Mouse (Mus musculus) lung, embryonic 15.5 days (tissue): ENCODE measurements at regions not wholly inside any gene's neighbourhood (a gene's known extent, or its start where the extent isn't known, plus 50 kb on each side); places are given as distances from the start of the nearest gene placed in this dataset.

Source experiments
- ATAC-seq: fragments of 200-750 bp; cut with Nextera tagmentation; 2 replicates; pipeline ENCODE4 v1.8.0; 2017; ENCODE audit warnings: moderate number of reproducible peaks, borderline replicate concordance; ENCODE audit not compliant: low FRiP score, low TSS enrichment; ENCODE audit errors: extremely low read depth
- H3K27ac ChIP-seq: fragments of 300-500 bp; sonication (generic); 2 replicates; pipeline ENCODE4 v1.5.1; 2015; ENCODE audit warnings: moderate library complexity, mild to moderate bottlenecking, inconsistent platforms
- H3K27me3 ChIP-seq: fragments of 300-500 bp; sonication (generic); 2 replicates; pipeline ENCODE4 v1.6.1; 2015; ENCODE audit warnings: inconsistent platforms
- H3K36me3 ChIP-seq: fragments of 300-500 bp; sonication (generic); 2 replicates; pipeline ENCODE4 v1.6.1; 2015; ENCODE audit warnings: inconsistent platforms
- H3K4me1 ChIP-seq: fragments of 300-500 bp; sonication (generic); 2 replicates; pipeline ENCODE4 v1.6.1; 2015; ENCODE audit warnings: inconsistent platforms
- H3K4me2 ChIP-seq: fragments of 300-500 bp; sonication (generic); 2 replicates; pipeline ENCODE4 v1.6.1; 2015; ENCODE audit warnings: inconsistent platforms, mild to moderate bottlenecking, moderate library complexity
- H3K4me3 ChIP-seq: fragments of 300-500 bp; sonication (generic); 2 replicates; pipeline ENCODE4 v1.5.1; 2015; ENCODE audit warnings: mild to moderate bottlenecking, inconsistent platforms
- H3K9ac ChIP-seq: fragments of 300-500 bp; sonication (generic); 2 replicates; pipeline ENCODE4 v1.6.1; 2015; ENCODE audit warnings: inconsistent platforms
- H3K9me3 ChIP-seq: fragments of 300-500 bp; sonication (generic); 2 replicates; pipeline ENCODE4 v1.6.1; 2016; ENCODE audit warnings: inconsistent platforms
- WGBS: fragments of 180-500 bp; shearing (Covaris S2); methylation state at CpG from one replicate; pipeline ENCODE4 v1.1.7; 2015; 5-methylcytosine and 5-hydroxymethylcytosine counted together

DNA sequence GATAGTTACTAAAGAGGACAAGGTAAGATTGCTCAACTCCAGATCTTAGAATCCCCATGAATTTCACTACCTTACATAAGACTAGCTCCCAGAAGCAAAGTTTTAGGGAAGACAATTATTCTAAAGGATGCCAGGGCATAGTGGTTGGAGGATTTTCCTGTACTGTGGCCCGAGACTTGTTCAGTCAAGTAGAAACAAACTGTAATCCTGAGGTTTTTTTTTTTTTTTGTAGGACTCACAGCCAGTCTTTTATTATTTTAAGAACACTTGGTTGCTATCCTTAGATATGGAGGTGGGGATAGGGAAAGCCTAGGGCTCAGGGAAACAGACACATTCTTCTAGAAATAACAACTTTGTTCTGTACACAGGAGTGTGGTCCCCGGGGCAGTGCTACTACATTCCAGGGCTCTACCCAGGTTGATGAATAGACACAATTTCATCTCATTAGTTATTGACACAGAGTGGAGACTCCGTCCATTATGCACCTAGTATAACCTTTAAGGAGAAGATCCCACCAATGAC is 285.6 kb downstream of the Osr1 start:
- 62% methylated on average over 3 of the region's 3 CpGs for WGBS
- H3K27ac ChIP-seq: no peak overlapping the region

DNA sequence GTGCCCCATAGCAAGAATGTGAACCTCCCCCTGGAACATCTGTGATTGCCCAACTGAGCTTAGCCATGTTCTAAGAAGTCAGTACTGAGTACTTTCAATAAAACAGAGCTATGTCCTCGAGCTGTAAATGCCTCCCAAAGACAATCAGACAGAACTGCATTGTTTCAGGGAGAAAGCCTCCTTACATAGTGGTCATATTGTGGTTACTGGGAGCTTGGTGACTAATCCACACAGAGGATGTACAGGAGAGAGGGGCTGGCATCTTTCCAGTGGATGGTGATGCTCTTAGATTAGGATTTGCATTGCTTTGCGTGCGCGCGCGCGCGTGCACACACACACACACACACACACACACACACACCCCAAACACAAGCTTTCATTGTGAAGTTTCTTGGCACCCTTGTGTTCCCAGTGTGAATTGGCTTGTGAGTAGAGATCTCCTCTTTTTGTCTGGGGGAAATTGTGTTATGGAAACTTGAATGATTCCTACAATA is 286.3 kb downstream of the Osr1 start:
- WGBS: 93% methylated on average over 8 of the region's 8 CpGs

More for the DNA sequence above, 285.6 kb downstream of the Osr1 start:
- ATAC-seq: no peak
- no peak overlapping the region for H3K4me2 ChIP-seq
- no peak overlapping the region for H3K9ac ChIP-seq
- H3K4me3 ChIP-seq: no peak overlapping the region
- H3K27me3 ChIP-seq: no peaks in the 10 kb centered on the region
- H3K4me1 ChIP-seq: no peaks in the 10 kb centered on the region
- H3K9me3 ChIP-seq: no peaks in the 10 kb centered on the region
- no peaks in the 10 kb centered on the region for H3K36me3 ChIP-seq

DNA sequence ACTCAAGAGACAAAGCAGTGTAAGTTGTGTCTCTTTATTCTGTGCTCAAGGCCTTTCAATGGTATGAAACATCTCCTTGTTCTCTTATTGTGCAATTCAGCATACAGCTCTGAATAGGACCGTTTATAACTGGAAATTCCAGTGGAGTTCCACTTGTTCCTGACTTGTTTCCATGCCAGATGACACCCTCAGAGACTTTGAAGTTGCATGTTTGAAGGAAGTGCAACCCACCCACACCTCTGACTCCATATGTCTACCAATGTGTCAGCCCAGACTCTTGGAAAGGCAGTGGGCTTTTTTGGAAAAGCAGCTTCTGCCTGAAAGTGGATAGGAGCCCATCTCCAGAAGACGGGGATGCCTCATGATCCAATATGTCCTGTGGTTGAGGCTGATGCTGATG is 288.1 kb downstream of the Osr1 start:
- WGBS: 69% methylated on average over 2 of the region's 2 CpGs
- no peak overlapping the region for H3K4me3 ChIP-seq
- no peaks in the 10 kb centered on the region for H3K27me3 ChIP-seq
- no peaks in the 10 kb centered on the region for H3K4me1 ChIP-seq
- no peak overlapping the region for H3K27ac ChIP-seq
- no peaks in the 10 kb centered on the region for H3K9me3 ChIP-seq
- no peak overlapping the region for H3K4me2 ChIP-seq
- ATAC-seq: no peak
- H3K9ac ChIP-seq: no peak overlapping the region
- no peaks in the 10 kb centered on the region for H3K36me3 ChIP-seq

More for the DNA sequence above, 286.3 kb downstream of the Osr1 start:
- no peaks in the 10 kb centered on the region for H3K36me3 ChIP-seq
- ATAC-seq: no peak
- H3K9me3 ChIP-seq: no peaks in the 10 kb centered on the region
- H3K4me1 ChIP-seq: no peaks in the 10 kb centered on the region
- H3K4me3 ChIP-seq: no peak overlapping the region
- H3K27me3 ChIP-seq: no peaks in the 10 kb centered on the region
- no peak overlapping the region for H3K4me2 ChIP-seq
- no peak overlapping the region for H3K9ac ChIP-seq
- no peak overlapping the region for H3K27ac ChIP-seq

DNA sequence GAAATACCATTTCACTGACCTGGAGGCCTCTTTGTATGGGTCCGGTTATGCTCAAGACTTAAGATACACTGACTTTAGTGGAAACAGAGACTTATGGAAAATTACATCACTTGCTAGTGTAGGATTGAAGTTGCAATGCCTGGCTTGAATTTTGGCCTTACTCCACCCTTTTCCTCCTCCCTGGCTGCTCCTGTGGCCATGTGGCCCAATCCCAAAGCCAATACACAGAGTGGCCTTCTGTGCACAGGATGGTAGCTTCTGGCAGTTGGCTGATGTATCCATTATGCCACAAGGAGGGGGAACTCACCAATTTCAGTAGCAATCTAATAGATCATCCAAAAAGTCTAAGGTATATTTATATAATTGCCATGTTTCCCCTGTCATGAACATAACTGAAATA is 292.4 kb downstream of the Osr1 start:
- ATAC-seq: no peak
- H3K27me3 ChIP-seq: no peaks in the 10 kb centered on the region
- WGBS: 85% methylated on average over 1 of the region's 1 CpGs
- H3K4me3 ChIP-seq: no peak overlapping the region
- no peaks in the 10 kb centered on the region for H3K36me3 ChIP-seq
- no peak overlapping the region for H3K9ac ChIP-seq
- no peaks in the 10 kb centered on the region for H3K4me1 ChIP-seq
- no peak overlapping the region for H3K4me2 ChIP-seq
- H3K9me3 ChIP-seq: no peaks in the 10 kb centered on the region
- no peak overlapping the region for H3K27ac ChIP-seq

DNA sequence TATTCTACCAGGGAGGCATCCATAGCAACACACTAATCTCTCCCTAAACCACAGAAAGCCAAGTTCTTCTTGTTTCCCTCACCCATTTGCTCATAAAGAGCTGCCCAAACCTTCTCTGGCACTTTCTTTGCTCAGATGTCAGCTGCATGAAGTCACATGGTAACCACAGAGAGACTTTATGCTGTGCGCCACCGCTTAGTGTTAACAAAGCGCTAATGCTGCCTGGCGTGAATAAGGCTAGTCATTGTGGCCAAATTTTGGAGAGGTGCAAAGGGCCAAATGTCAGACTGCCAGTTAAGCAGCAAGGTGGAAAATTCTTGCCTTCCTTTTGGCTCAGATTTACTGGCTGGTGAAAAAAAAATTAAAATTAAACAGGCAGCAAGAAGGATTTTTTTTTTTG is 302.3 kb downstream of the Osr1 start:
- ATAC-seq: no peak
- 78% methylated on average over 4 of the region's 4 CpGs for WGBS
- Histone ChIP-seq H3K4me3 (no peak overlapping the region), H3K36me3 (no peaks in the 10 kb centered on the region), H3K9me3 (no peaks in the 10 kb centered on the region), H3K27me3 (no peaks in the 10 kb centered on the region), H3K9ac (no peak overlapping the region), H3K4me2 (no peak overlapping the region), H3K4me1 (no peaks in the 10 kb centered on the region), H3K27ac (no peak overlapping the region)

DNA sequence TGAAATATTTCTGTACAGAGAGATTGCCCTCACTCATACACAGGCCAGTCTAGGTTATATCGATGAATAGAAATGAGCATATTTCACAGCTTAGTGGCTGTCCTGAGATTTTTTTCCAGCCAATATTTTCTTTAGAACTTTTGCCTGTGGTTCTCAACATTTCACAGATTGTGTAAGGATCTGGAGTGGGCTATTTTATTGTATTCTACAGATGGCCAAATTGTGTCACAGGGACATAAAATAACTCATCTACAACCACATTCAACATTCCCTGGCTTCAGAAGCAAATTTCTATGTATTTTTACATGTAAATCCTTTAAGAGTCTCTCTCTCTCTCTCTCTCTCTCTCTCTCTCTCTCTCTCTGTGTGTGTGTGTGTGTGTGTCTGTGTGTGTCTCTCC is 303.3 kb downstream of the Osr1 start:
- ATAC-seq: no peak
- H3K36me3 ChIP-seq: no peaks in the 10 kb centered on the region
- H3K9ac ChIP-seq: no peak overlapping the region
- no peak overlapping the region for H3K27ac ChIP-seq
- H3K4me1 ChIP-seq: no peaks in the 10 kb centered on the region
- no peaks in the 10 kb centered on the region for H3K27me3 ChIP-seq
- no peak overlapping the region for H3K4me3 ChIP-seq
- no peak overlapping the region for H3K4me2 ChIP-seq
- no peaks in the 10 kb centered on the region for H3K9me3 ChIP-seq
- WGBS: 83% methylated on average over 1 of the region's 1 CpGs

DNA sequence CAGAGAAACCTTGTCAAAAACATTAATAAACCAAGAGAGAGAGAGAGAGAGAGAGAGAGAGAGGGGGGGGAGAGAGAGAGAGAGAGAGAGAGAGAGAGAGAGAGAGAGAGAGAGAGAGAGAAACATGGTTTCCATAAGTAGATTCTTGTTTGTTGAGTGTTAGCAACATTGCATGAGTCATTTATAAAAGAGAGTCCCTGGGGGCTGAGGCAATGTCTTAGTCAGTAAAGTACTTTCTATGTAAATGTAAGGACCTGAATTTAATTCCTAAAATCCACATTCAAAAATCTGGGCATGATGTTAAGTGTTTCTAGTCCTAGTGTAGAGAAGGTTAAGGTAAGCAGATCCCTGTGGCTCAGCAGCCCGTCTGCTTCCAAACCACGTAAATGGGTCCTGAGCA is 304.9 kb downstream of the Osr1 start:
- Histone ChIP-seq H3K9ac (no peak overlapping the region), H3K4me1 (no peaks in the 10 kb centered on the region), H3K36me3 (no peaks in the 10 kb centered on the region), H3K27me3 (no peaks in the 10 kb centered on the region), H3K27ac (no peak overlapping the region), H3K4me2 (no peak overlapping the region), H3K4me3 (no peak overlapping the region), H3K9me3 (no peaks in the 10 kb centered on the region)
- 91% methylated on average over 2 of the region's 2 CpGs for WGBS
- ATAC-seq: no peak

DNA sequence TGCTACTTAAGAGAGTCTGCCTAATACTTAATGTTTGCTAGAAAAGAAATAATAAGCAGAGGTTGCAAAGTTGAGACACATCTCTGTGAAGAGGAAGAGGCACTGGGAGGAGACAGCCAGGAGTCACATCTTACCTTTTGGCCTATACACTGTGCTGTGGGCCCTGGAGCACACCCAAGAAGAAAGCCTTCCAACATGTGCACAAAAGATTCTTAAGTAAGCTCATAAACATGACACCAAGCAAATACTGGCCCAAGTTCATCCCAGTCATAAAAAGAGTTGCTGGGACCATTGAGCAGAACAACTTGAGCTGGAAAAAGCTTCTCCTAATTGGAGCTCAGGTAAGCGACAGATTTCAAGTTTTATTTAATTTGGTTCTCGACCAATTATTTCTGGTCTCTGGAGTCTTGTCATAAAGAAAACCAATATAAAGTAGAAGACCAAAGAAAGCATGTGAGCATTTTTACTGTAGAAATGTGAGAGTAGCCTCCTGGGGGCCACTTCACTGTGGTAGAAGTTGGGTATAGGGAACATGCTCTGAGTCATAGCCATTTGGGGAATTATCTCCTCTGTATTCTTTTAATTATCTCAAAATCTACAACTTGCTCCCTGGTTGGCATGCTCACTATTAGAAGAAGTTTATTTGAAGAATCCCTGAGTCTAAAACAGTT is 312.2 kb downstream of the Osr1 start:
- no peak overlapping the region for H3K4me3 ChIP-seq
- H3K36me3 ChIP-seq: no peaks in the 10 kb centered on the region
- no peaks in the 10 kb centered on the region for H3K4me1 ChIP-seq
- 86% methylated on average over 2 of the region's 2 CpGs for WGBS
- no peaks in the 10 kb centered on the region for H3K27me3 ChIP-seq
- no peak overlapping the region for H3K27ac ChIP-seq
- no peak for ATAC-seq
- H3K4me2 ChIP-seq: no peak overlapping the region
- no peaks in the 10 kb centered on the region for H3K9me3 ChIP-seq
- H3K9ac ChIP-seq: no peak overlapping the region

DNA sequence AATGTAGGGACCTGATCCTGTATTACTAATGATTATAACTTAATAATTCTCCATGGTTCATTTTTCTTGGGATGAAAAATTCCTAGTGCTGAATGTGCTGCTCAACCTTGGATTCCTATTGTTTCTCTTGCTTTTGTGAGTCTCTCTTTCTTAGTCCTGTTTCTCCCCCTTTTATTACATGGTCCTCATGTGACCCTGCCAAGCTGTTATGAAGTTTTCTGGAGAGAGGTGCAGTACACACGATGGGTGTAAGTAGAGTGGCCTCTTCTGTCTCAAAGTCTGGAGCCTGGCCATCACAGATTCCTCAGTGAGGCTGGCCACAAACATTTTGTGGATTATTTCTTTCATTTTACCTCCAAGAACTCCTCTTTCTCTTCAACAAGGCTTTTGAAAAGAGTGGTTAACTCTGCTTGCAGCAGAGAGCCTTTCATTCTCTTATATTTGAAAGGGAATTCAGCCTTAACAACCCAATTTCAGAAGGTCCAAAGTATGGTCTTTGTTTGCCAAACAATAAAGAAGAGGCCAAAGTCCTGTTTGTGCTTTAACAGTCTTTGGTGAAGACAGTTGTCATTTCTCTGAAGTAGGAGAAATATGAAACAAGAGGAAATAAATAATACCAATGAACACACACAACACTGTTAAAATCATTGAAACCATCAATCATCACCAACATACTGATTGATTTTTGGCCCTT is 313.3 kb downstream of the Osr1 start:
- no peak for ATAC-seq
- Histone ChIP-seq H3K4me1 (no peaks in the 10 kb centered on the region), H3K9me3 (no peaks in the 10 kb centered on the region), H3K27me3 (no peaks in the 10 kb centered on the region), H3K9ac (no peak overlapping the region), H3K27ac (no peak overlapping the region), H3K4me3 (no peak overlapping the region), H3K4me2 (no peak overlapping the region), H3K36me3 (no peaks in the 10 kb centered on the region)
- WGBS: 38% methylated on average over 1 of the region's 1 CpGs

DNA sequence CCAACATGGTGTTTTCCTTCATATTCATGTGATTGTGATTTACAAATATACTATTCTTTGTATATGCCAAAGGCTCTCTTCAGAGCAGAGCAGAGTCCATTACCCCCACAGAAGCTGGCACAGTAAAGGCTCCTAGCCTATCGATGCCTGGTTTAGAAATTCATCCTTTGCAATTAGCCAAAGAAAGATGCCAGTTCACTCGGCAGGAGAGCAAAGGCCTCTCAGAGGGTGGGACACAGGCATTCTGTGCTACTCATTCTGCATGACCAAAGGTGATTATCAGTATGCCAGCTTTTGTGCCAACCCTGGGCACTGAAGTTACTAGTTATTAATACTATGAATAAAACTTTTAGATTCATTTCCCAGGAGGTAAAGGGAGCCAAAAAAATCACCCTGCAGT is 324.6 kb downstream of the Osr1 start:
- Histone ChIP-seq H3K36me3 (no peaks in the 10 kb centered on the region), H3K9ac (no peak overlapping the region), H3K27me3 (no peaks in the 10 kb centered on the region), H3K4me3 (no peak overlapping the region), H3K27ac (no peak overlapping the region), H3K9me3 (no peaks in the 10 kb centered on the region), H3K4me1 (no peaks in the 10 kb centered on the region), H3K4me2 (no peak overlapping the region)
- WGBS: 85% methylated on average over 2 of the region's 2 CpGs
- ATAC-seq: no peak

DNA sequence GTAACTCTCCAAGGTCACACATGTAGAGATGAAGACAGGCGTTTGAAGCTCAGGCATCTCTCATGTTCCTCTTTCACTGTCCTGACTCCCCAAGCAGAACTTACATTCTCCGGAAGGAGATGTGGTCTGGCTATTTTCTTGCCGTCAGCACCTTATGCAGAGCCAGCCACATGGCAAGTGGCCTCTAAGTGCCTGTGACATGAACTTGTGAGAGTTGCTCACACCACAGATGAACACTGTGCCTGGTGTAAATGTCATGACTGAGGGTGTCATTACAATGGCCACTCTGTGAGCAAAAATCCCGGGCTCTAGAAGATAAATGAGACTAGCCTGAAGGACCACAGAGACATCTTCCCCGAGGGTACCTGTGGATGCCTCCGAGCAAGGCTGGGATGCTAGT is 328.1 kb downstream of the Osr1 start:
- no peak overlapping the region for H3K27ac ChIP-seq

DNA sequence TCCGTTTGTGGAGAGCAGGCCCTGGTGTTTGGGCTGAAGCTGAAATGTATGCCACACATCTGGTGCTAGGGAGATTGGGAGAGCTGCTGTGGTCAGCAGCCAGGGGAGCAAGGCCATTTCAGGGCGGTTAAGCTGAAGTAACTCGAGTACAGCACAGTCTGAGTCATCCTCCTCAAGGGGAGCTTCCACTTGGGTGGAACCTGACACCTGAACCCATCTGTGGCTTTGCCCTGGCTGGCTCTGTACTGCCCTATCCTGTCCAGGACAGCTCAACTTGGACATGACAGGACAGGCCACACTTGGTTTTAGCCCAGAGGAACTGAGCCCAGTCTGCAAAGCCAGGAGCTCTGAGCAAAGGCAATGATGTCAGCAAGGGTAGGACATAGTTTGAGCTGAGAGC is 328.5 kb downstream of the Osr1 start:
- H3K4me1 ChIP-seq: peaks cover 8% of the 10 kb centered on the region
- H3K9me3 ChIP-seq: no peaks in the 10 kb centered on the region
- no peaks in the 10 kb centered on the region for H3K27me3 ChIP-seq
- H3K9ac ChIP-seq: no peak overlapping the region
- ATAC-seq: no peak
- WGBS: 50% methylated on average over 3 of the region's 3 CpGs
- no peak overlapping the region for H3K4me2 ChIP-seq
- no peaks in the 10 kb centered on the region for H3K36me3 ChIP-seq
- H3K4me3 ChIP-seq: no peak overlapping the region
- no peak overlapping the region for H3K27ac ChIP-seq

More for the DNA sequence above, 328.1 kb downstream of the Osr1 start:
- H3K4me1 ChIP-seq: peaks cover 8% of the 10 kb centered on the region
- H3K27me3 ChIP-seq: no peaks in the 10 kb centered on the region
- no peak for ATAC-seq
- H3K36me3 ChIP-seq: no peaks in the 10 kb centered on the region
- WGBS: 75% methylated on average over 6 of the region's 6 CpGs
- no peak overlapping the region for H3K4me2 ChIP-seq
- no peak overlapping the region for H3K9ac ChIP-seq
- no peak overlapping the region for H3K4me3 ChIP-seq
- no peaks in the 10 kb centered on the region for H3K9me3 ChIP-seq
